In the genomic region with DNA sequence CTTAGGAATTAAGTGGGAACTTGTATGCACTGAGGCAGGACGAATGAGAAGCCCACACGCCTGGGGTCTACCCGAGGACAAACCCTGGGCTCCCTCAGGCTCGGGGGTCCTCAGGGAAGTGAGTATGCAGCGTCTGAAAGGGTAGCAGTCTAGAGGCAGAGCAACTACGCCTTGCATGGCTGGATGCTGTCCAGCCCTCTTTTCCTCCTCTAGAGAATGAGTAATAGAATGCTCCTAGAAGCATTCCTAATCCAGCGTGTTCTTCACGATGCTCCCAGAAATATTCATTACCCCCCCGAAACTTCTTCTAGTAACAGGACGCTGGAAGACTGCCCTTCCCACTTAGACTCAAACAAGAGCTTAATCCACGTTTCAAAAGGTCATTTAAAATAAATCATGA, we compare ENCODE assay signal across 28 mouse cellular contexts. TPM values are rescaled to one million over a fixed set of nuclear protein-coding genes. Genes with fewer than 3 reads are reported as not detected.
A peak's percentile ranks its signal among the peaks of the same experiment; 100 is the strongest.
DNase-seq lines count a peak whose midpoint lies in the region; ATAC-seq and TF ChIP-seq lines count a peak whose summit lies in the region.
"Had no signal": no experiment of that assay in that cellular context is flagged by ENCODE, and none has a peak within 500 bp of the region (broad histone marks: within the 10 kb centered on the region; RNA-seq: fewer than 3 reads in every experiment).

No protein-coding gene starts in this region.

- intact Hi-C loops in gastrocnemius, adult 2 months (cut with DNase I), result loop anchor here (10.0 kb wide), 1 partner anchor 147 kb away; no protein-coding TSS in a partner anchor

- no peaks in the 10 kb centered on the region for H3K4me1 ChIP-seq in kidney, postnatal 0 days (replicated peaks; ENCODE audit: insufficient read depth, low read length)
- no peaks in the 10 kb centered on the region for H3K4me1 ChIP-seq in lung, embryonic 14.5 days (ENCODE audit: insufficient read depth)
- H3K4me1 ChIP-seq: embryonic facial prominence, embryonic 12.5 days; heart, embryonic 10.5 days had no signal

- peak; percentile 41 for DNase-seq in gastrocnemius, adult 2 months
- DNase-seq in gastrocnemius, postnatal 25 days, result no peak
- peak; percentile 40 for DNase-seq in kidney, postnatal 0 days (ENCODE audit: low spot score)
- no peak for DNase-seq in kidney, adult 18-20 months
- DNase-seq in lung, embryonic 14.5 days, result peak; percentile 31
- DNase-seq in lung, postnatal 36 days, result no peak
- DNase-seq in brain, adult 2 months (ENCODE audit: low read depth, low spot score), result peak; percentile 35
- DNase-seq in left cerebral cortex, adult 9 months (ENCODE audit: low spot score in 2 of 2), result no peak
- DNase-seq: adrenal gland, adult 2 months; adrenal gland, postnatal 14 days; B cell, adult 2 months; cerebellum, adult 11-12 months; cerebellum, adult 8-10 months; heart, adult 2 months; heart, postnatal 14 days; heart, postnatal 4 days had no signal

- no peak for TF ChIP-seq CTCF in gastrocnemius, adult 2 months (IDR thresholded peaks at IDR 0.05)
- no peak for TF ChIP-seq CTCF in kidney, postnatal 0 days (IDR thresholded peaks at IDR 0.05; ENCODE audit: low read depth)
- no peak for TF ChIP-seq CTCF in lung, embryonic 14.5 days (IDR thresholded peaks at IDR 0.05; ENCODE audit: low read depth)

- WGBS in kidney, postnatal 0 days, result 56% methylated on average over 11 of the region's 11 CpGs
- WGBS in lung, embryonic 14.5 days, result 52% methylated on average over 11 of the region's 11 CpGs

- no peak overlapping the region for H3K4me2 ChIP-seq in kidney, postnatal 0 days (ENCODE audit: low read length)
- H3K4me2 ChIP-seq in lung, embryonic 14.5 days, result no peak overlapping the region
- H3K4me2 ChIP-seq: embryonic facial prominence, embryonic 12.5 days; forebrain, embryonic 13.5 days; heart, embryonic 13.5 days; hindbrain, embryonic 14.5 days had no signal

- ATAC-seq in kidney, postnatal 0 days (replicated peaks; ENCODE audit: low FRiP score, low read depth), result no peak
- no peak for ATAC-seq in lung, embryonic 14.5 days (ENCODE audit: insufficient read depth)
- ATAC-seq: forebrain, embryonic 13.5 days; forebrain, embryonic 16.5 days; hindbrain, postnatal 0 days; inflammation-experienced regulatory T-cells, adult 6 months; intestine, embryonic 16.5 days had no signal

- no peaks in the 10 kb centered on the region for H3K36me3 ChIP-seq in kidney, postnatal 0 days (ENCODE audit: insufficient read depth, low read length)
- no peaks in the 10 kb centered on the region for H3K36me3 ChIP-seq in lung, embryonic 14.5 days (ENCODE audit: insufficient read depth)
- H3K36me3 ChIP-seq: embryonic facial prominence, embryonic 12.5 days; forebrain, embryonic 10.5 days; heart, embryonic 10.5 days; heart, embryonic 13.5 days had no signal

- no peaks in the 10 kb centered on the region for H3K9me3 ChIP-seq in kidney, postnatal 0 days (replicated peaks; ENCODE audit: low read length)
- H3K9me3 ChIP-seq in lung, embryonic 14.5 days (ENCODE audit: low read depth, low read length), result no peaks in the 10 kb centered on the region
- H3K9me3 ChIP-seq: embryonic facial prominence, embryonic 12.5 days; forebrain, embryonic 10.5 days; forebrain, embryonic 13.5 days; G1E; heart, embryonic 10.5 days had no signal

- H3K27ac ChIP-seq in gastrocnemius, adult 2 months, result no peak overlapping the region
- no peak overlapping the region for H3K27ac ChIP-seq in kidney, postnatal 0 days
- no peak overlapping the region for H3K27ac ChIP-seq in lung, embryonic 14.5 days (ENCODE audit: low read depth)
- H3K27ac ChIP-seq: embryonic facial prominence, embryonic 12.5 days; forebrain, embryonic 10.5 days; forebrain, embryonic 13.5 days; heart, adult 2 months; heart, embryonic 10.5 days; heart, embryonic 13.5 days; hindbrain, embryonic 14.5 days; hindbrain, postnatal 0 days had no signal

- H3K9ac ChIP-seq in kidney, postnatal 0 days (ENCODE audit: low read depth, low read length), result no peak overlapping the region
- no peak overlapping the region for H3K9ac ChIP-seq in lung, embryonic 14.5 days
- H3K9ac ChIP-seq: embryonic facial prominence, embryonic 12.5 days; forebrain, embryonic 13.5 days; heart, embryonic 13.5 days; hindbrain, embryonic 14.5 days had no signal

- H3K27me3 ChIP-seq in kidney, postnatal 0 days (ENCODE audit: insufficient read depth, low read length), result no peaks in the 10 kb centered on the region
- peaks cover 21% of the 10 kb centered on the region for H3K27me3 ChIP-seq in lung, embryonic 14.5 days (ENCODE audit: insufficient read depth, low read length)
- H3K27me3 ChIP-seq: CH12.LX; embryonic facial prominence, embryonic 12.5 days had no signal

- H3K4me3 ChIP-seq in gastrocnemius, adult 2 months, result no peak overlapping the region
- H3K4me3 ChIP-seq in kidney, postnatal 0 days (replicated peaks; ENCODE audit: low read depth, low read length), result no peak overlapping the region
- no peak overlapping the region for H3K4me3 ChIP-seq in lung, embryonic 14.5 days (ENCODE audit: low read depth, low read length)
- H3K4me3 ChIP-seq: embryonic facial prominence, embryonic 12.5 days; forebrain, embryonic 10.5 days; forebrain, embryonic 13.5 days; heart, adult 2 months; heart, embryonic 10.5 days; heart, embryonic 13.5 days had no signal

RNA-seq across cellular contexts. Expression of a gene that starts 51.3 kb away (rescaled TPM):
- total RNA-seq in gastrocnemius, adult 2 months (2021), result 1 to 10 TPM; 4.1 to 4.7 TPM
- 1 to 10 TPM; 3.2 to 4.6 TPM for total RNA-seq in gastrocnemius, postnatal 25 days (2021)
- polyA plus RNA-seq in kidney, postnatal 0 days (2015; fragmentation: Nextera tagmentation; extraction: Ambion mirVana), result 1.0 and 1.3 TPM in 2 replicates
- polyA plus RNA-seq in lung, embryonic 14.5 days (2014; fragmentation: Nextera tagmentation; extraction: Ambion mirVana), result 0.29 and 0.39 TPM in 2 replicates

Comparison
In these comparisons a context has a peak if more than half of its experiments do, and no peak if none do; other contexts are left out.
1. DNase-seq: peak in gastrocnemius, adult 2 months (single experiment), kidney, postnatal 0 days (single experiment), lung, embryonic 14.5 days (single experiment) and brain, adult 2 months (single experiment); none in gastrocnemius, postnatal 25 days (single experiment), kidney, adult 18-20 months (single experiment), lung, postnatal 36 days (single experiment) and left cerebral cortex, adult 9 months (0 of 2).